Mouse (Mus musculus) forebrain, embryonic 12.5 days (tissue): ENCODE data around the gene Map2k5. TPM values are rescaled to one million over a fixed set of nuclear protein-coding genes. Genes with fewer than 3 reads are reported as not detected.

ENCODE experiments used
- ATAC-seq: fragments of 200-750 bp; cut with Nextera tagmentation; 2 replicates; pipeline ENCODE4 v1.8.0; 2017; ENCODE audit warnings: moderate TSS enrichment; ENCODE audit not compliant: low FRiP score
- H3K27ac ChIP-seq: fragments of 300-500 bp; sonication (generic); 2 replicates; pipeline ENCODE4 v1.5.1; 2016; ENCODE audit warnings: mild to moderate bottlenecking
- H3K27me3 ChIP-seq: fragments of 300-500 bp; sonication (generic); 2 replicates; pipeline ENCODE4 v1.6.1; 2016; ENCODE audit warnings: mild to moderate bottlenecking
- H3K36me3 ChIP-seq: fragments of 300-500 bp; sonication (generic); replicated peaks from 2 replicates; pipeline ENCODE4 v1.6.1; 2016; ENCODE audit warnings: mild to moderate bottlenecking
- H3K4me1 ChIP-seq: fragments of 300-500 bp; sonication (generic); 2 replicates; pipeline ENCODE4 v1.6.1; 2016
- H3K4me2 ChIP-seq: fragments of 300-500 bp; sonication (generic); 2 replicates; pipeline ENCODE4 v1.6.1; 2016; ENCODE audit warnings: mild to moderate bottlenecking, moderate library complexity
- H3K4me3 ChIP-seq: fragments of 300-500 bp; sonication (generic); replicated peaks from 2 replicates; pipeline ENCODE4 v1.5.1; 2016; ENCODE audit warnings: mild to moderate bottlenecking
- H3K9ac ChIP-seq: fragments of 300-500 bp; sonication (generic); 2 replicates; pipeline ENCODE4 v1.6.1; 2016; ENCODE audit warnings: mild to moderate bottlenecking
- H3K9me3 ChIP-seq: fragments of 300-500 bp; sonication (generic); 2 replicates; pipeline ENCODE4 v1.6.1; 2016
- WGBS: fragments of 180-500 bp; shearing (Covaris S2); methylation state at CpG from one replicate; pipeline ENCODE4 v1.1.7; 2016; 5-methylcytosine and 5-hydroxymethylcytosine counted together
- polyA plus RNA-seq: library from polyadenylated mRNA; unstranded; fragments of >200 nt; fragmentation: Nextera tagmentation; extraction: Ambion mirVana; gene quantifications from 2 replicates; pipeline ENCODE4 v1.2.1, GENCODE M21; 2016

The Map2k5 gene
- polyA plus RNA-seq, 1 experiment from 2014 or later: 37.4 TPM

GRCm38 (mm10) chr9:63138481-63138967 is 239.2 kb downstream of the Map2k5 start:
- peaks cover 98% of the 10 kb centered on the region for H3K27me3 ChIP-seq
- under 1% methylated on average over 31 of the region's 31 CpGs for WGBS
- H3K36me3 ChIP-seq: no peaks in the 10 kb centered on the region
- H3K9me3 ChIP-seq: no peaks in the 10 kb centered on the region
- ATAC-seq: 0 out of 2 replicates have a peak, but pooled peaks have one; percentile 18
- no peak overlapping the region for H3K9ac ChIP-seq
- H3K4me1 ChIP-seq: peaks cover 56% of the 10 kb centered on the region
- H3K27ac ChIP-seq: no peak overlapping the region
- peak overlapping the region; percentile 44 for H3K4me2 ChIP-seq
- peak overlapping the region; percentile 27 for H3K4me3 ChIP-seq

GRCm38 (mm10) chr9:63137615-63137915 is 240.1 kb downstream of the Map2k5 start:
- peaks cover 91% of the 10 kb centered on the region for H3K27me3 ChIP-seq
- H3K4me3 ChIP-seq: no peak overlapping the region
- no peaks in the 10 kb centered on the region for H3K9me3 ChIP-seq
- no peak overlapping the region for H3K4me2 ChIP-seq
- no peaks in the 10 kb centered on the region for H3K36me3 ChIP-seq
- H3K27ac ChIP-seq: no peak overlapping the region
- no peak overlapping the region for H3K9ac ChIP-seq
- peaks cover 53% of the 10 kb centered on the region for H3K4me1 ChIP-seq
- WGBS: 1% methylated on average over 6 of the region's 6 CpGs
- no peak for ATAC-seq

GRCm38 (mm10) chr9:63136756-63137614 is 240.7 kb downstream of the Map2k5 start:
- H3K4me3 ChIP-seq: no peak overlapping the region
- H3K4me1 ChIP-seq: peaks cover 50% of the 10 kb centered on the region
- no peak for ATAC-seq
- no peak overlapping the region for H3K9ac ChIP-seq
- WGBS: 1% methylated on average over 19 of the region's 19 CpGs
- H3K27me3 ChIP-seq: peaks cover 85% of the 10 kb centered on the region
- no peaks in the 10 kb centered on the region for H3K36me3 ChIP-seq
- H3K27ac ChIP-seq: no peak overlapping the region
- H3K9me3 ChIP-seq: no peaks in the 10 kb centered on the region
- H3K4me2 ChIP-seq: no peak overlapping the region

GRCm38 (mm10) chr9:63136241-63136640 is 241.5 kb downstream of the Map2k5 start:
- H3K4me3 ChIP-seq: no peak overlapping the region
- H3K9me3 ChIP-seq: no peaks in the 10 kb centered on the region
- no peak for ATAC-seq
- 6% methylated on average over 8 of the region's 8 CpGs for WGBS
- H3K4me2 ChIP-seq: no peak overlapping the region
- no peaks in the 10 kb centered on the region for H3K36me3 ChIP-seq
- no peak overlapping the region for H3K9ac ChIP-seq
- H3K27ac ChIP-seq: no peak overlapping the region
- H3K27me3 ChIP-seq: peaks cover 81% of the 10 kb centered on the region
- peaks cover 57% of the 10 kb centered on the region for H3K4me1 ChIP-seq

GRCm38 (mm10) chr9:63135801-63136200 is 241.9 kb downstream of the Map2k5 start:
- no peak overlapping the region; the same call in 1 of the 2 replicates for H3K9ac ChIP-seq
- no peaks in the 10 kb centered on the region for H3K36me3 ChIP-seq
- peak overlapping the region; percentile 49 for H3K4me2 ChIP-seq
- H3K27ac ChIP-seq: no peak overlapping the region
- ATAC-seq: no peak
- H3K4me3 ChIP-seq: peak overlapping the region; percentile 27
- WGBS: under 1% methylated on average over 16 of the region's 16 CpGs
- peaks cover 57% of the 10 kb centered on the region for H3K4me1 ChIP-seq
- H3K9me3 ChIP-seq: no peaks in the 10 kb centered on the region
- peaks cover 81% of the 10 kb centered on the region for H3K27me3 ChIP-seq

GRCm38 (mm10) chr9:63135356-63135755 is 242.3 kb downstream of the Map2k5 start:
- Histone ChIP-seq H3K4me2 (peak overlapping the region; percentile 49), H3K4me3 (peak overlapping the region; percentile 27), H3K27me3 (peaks cover 81% of the 10 kb centered on the region), H3K9me3 (no peaks in the 10 kb centered on the region), H3K36me3 (no peaks in the 10 kb centered on the region), H3K9ac (no peak overlapping the region; the same call in 1 of the 2 replicates), H3K4me1 (peaks cover 57% of the 10 kb centered on the region), H3K27ac (no peak overlapping the region)
- ATAC-seq: no peak
- 2% methylated on average over 11 of the region's 11 CpGs for WGBS

GRCm38 (mm10) chr9:63133659-63134058 is 244.0 kb downstream of the Map2k5 start:
- ATAC-seq: no peak
- Histone ChIP-seq H3K4me3 (peak overlapping the region; percentile 62), H3K27me3 (peaks cover 71% of the 10 kb centered on the region), H3K27ac (no peak overlapping the region), H3K4me1 (peaks cover 48% of the 10 kb centered on the region), H3K4me2 (peak overlapping the region; percentile 63), H3K36me3 (no peaks in the 10 kb centered on the region), H3K9me3 (no peaks in the 10 kb centered on the region), H3K9ac (no peak overlapping the region)
- WGBS: 14% methylated on average over 6 of the region's 6 CpGs

GRCm38 (mm10) chr9:63132673-63133601 is 244.8 kb downstream of the Map2k5 start:
- H3K4me1 ChIP-seq: peaks cover 42% of the 10 kb centered on the region

GRCm38 (mm10) chr9:63131957-63132602 is 245.6 kb downstream of the Map2k5 start:
- H3K36me3 ChIP-seq: no peaks in the 10 kb centered on the region
- under 1% methylated on average over 28 of the region's 28 CpGs for WGBS
- peaks cover 34% of the 10 kb centered on the region for H3K4me1 ChIP-seq
- no peak for ATAC-seq
- H3K27me3 ChIP-seq: peaks cover 56% of the 10 kb centered on the region
- H3K4me2 ChIP-seq: peak overlapping the region; percentile 81
- H3K9me3 ChIP-seq: no peaks in the 10 kb centered on the region
- H3K4me3 ChIP-seq: peak overlapping the region; percentile 62
- H3K9ac ChIP-seq: peak overlapping the region; percentile 69
- peak overlapping the region; percentile 77; the same call in 1 of the 2 replicates for H3K27ac ChIP-seq

More at GRCm38 (mm10) chr9:63132673-63133601, 244.8 kb downstream of the Map2k5 start:
- no peaks in the 10 kb centered on the region for H3K36me3 ChIP-seq
- no peaks in the 10 kb centered on the region for H3K9me3 ChIP-seq
- ATAC-seq: peak; percentile 98
- peak overlapping the region; percentile 62 for H3K4me3 ChIP-seq
- peak overlapping the region; percentile 69 for H3K9ac ChIP-seq
- peak overlapping the region; percentile 81 for H3K4me2 ChIP-seq
- H3K27ac ChIP-seq: peak overlapping the region; percentile 77
- peaks cover 64% of the 10 kb centered on the region for H3K27me3 ChIP-seq
- 1% methylated on average over 48 of the region's 48 CpGs for WGBS

GRCm38 (mm10) chr9:63129641-63130041 is 248.1 kb downstream of the Map2k5 start:
- Histone ChIP-seq H3K4me3 (no peak overlapping the region), H3K9ac (no peak overlapping the region), H3K4me1 (peaks cover 17% of the 10 kb centered on the region), H3K4me2 (no peak overlapping the region), H3K36me3 (no peaks in the 10 kb centered on the region), H3K27ac (no peak overlapping the region), H3K27me3 (peaks cover 45% of the 10 kb centered on the region), H3K9me3 (no peaks in the 10 kb centered on the region)
- 84% methylated on average over 8 of the region's 8 CpGs for WGBS
- ATAC-seq: no peak

- H3K4me2 ChIP-seq: no peak overlapping the region
- 58% methylated on average over 9 of the region's 9 CpGs for WGBS
- no peaks in the 10 kb centered on the region for H3K36me3 ChIP-seq
- no peak for ATAC-seq
- H3K9ac ChIP-seq: no peak overlapping the region
- H3K9me3 ChIP-seq: no peaks in the 10 kb centered on the region
- peaks cover 9% of the 10 kb centered on the region; the same call in 1 of the 2 replicates for H3K4me1 ChIP-seq
- H3K27me3 ChIP-seq: peaks cover 15% of the 10 kb centered on the region; the same call in 1 of the 2 replicates
- H3K27ac ChIP-seq: no peak overlapping the region
- no peak overlapping the region for H3K4me3 ChIP-seq
Measured at GRCm38 (mm10) chr9:63124512-63124911, 253.2 kb downstream of the Map2k5 start.
